Mouse (Mus musculus): ENCODE results near the gene Tctn3.
A peak's percentile ranks its signal among the peaks of the same experiment; 100 is the strongest.

Gene Tctn3

GRCm38 (mm10) chr19:40555136-40555535 is 56.9 kb downstream of the Tctn3 start:
- DNase-seq (ENCODE audit: low spot score) = no peak

GRCm38 (mm10) chr19:40554343-40554742 is 57.7 kb downstream of the Tctn3 start:
- DNase-seq (ENCODE audit: low spot score) = no peak

DNA sequence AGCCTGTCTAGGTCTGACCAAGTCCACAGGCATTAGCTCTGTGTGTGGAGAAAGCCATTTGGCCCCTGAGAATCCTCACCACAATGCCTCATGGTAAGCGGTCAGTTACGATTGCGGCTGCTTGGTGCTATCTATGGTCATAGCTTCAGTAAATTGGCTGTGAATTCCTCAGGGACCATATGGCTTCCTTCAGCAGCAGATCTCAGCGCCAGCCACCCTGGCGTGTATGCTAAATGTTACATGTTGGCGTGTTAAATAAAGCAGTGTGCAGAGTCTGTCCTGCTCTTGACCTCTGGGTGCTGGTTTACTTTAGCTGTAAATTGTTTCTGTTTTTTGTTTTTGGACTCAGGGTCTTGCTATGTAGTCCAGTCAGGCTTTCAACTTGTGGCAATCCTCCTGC is 58.2 kb downstream of the Tctn3 start:
- DNase-seq (ENCODE audit: low spot score) = no peak

DNA sequence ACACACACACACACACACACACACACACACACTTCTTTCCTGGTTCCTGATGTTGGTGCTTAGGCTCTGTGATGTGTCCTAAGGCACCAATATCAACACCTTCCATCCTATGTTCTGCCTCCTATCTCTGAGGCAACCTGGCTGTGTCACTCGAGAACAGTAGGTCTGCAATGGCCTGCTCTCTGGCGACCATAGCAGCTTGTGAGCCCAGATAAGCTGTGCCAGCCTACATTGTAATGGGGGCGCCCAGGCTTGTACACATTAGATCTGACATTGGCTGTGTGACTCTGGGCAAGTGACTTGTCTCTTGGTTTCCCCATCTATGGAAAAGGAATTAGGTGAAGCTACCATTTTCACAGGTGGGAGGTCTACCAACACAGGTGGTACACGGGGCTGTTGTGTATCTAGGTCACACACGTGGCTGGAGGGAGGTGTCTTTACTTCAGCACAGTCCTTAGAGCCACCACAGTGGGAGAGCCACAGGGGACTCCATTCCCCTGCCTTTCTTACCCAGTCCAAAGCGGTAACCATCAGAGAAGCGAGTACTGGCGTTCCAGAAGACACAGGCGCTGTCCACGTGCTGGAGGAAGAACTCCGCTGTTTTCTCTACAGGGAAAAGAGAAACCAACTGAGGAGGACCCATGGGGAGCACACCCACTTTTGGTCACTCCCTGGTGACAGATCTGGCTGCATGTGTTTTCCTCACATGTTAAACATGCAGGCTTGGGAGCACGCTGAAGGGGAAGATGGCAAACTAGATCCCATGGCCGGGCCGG is 58.8 kb downstream of the Tctn3 start:
- no peak for DNase-seq (ENCODE audit: low spot score)

DNA sequence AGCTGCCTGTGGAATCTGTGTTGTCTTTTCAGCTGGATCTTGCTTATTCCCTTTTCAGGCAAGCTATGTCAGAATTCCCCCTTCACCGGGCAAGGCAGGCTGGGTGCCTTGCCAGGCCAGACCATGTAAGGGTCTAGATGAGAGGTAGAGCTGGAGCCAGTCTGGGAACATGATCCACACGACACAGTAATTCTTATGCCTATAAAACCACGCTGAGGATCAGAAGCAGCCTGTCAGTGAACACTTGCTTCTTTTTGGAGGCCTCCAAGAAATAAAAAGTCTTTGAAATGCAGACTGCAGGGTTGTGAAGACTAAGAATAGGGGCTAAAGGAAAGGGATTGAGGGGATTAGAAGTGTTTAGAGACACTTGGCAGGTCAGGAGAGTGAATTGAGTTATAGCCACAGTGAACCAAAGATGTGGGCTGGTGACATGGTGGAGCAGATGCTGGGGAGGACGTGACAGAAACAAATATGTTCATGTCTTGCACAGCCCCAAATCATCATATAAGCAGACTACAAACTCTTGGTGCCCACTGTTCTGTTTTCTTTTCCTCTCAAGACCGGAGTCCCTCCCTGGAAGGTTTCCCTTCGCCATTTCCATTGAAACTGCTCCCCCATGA is 62.4 kb downstream of the Tctn3 start:
- no peak for DNase-seq (ENCODE audit: low spot score)

DNA sequence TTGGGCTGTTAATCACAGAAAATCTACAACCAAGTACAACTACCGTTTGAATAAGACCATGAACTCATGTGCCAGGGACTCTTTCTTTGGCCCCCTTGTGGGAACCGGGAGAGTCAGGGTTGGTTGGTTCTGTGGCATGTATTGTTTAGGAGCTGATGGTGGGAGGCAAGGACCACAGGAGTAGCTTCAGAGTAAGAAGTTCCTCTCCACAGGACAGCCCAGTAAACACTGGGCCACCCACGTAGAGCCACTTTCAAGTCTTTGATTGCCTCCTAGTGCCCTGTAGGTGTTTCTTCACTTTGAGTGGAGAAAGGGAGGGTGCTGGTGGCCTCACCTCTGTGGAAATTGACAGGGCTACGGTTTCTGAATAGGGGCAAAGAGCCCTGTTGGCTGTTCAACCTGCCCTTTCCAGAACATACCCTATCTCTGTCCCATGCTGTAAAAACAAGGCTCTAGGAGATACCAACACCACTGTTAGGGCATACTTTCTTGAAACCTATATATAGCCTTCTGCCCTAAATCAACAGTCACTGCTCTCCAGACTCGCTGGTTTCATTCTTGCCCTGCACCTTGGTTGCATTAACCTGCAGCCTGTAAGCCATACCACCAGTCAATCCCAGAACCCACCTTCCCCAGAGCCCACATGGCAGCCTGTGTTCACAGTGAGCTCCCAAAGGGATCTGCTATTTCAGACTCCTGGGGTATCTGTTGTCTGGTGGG is 63.1 kb downstream of the Tctn3 start:
- DNase-seq (ENCODE audit: low spot score) = peak; percentile 58

GRCm38 (mm10) chr19:40548386-40548785 is 63.6 kb downstream of the Tctn3 start:
- no peak for DNase-seq (ENCODE audit: low spot score)

All from embryo, embryonic 10 days (tissue).